Mouse (Mus musculus) large intestine, adult 2 months (tissue): Measurements from ENCODE around the gene Amh. TPM values are rescaled to one million over a fixed set of nuclear protein-coding genes. Genes with fewer than 3 reads are reported as not detected.
"Not testable (repeated sequence)": the region's sequence is repeated elsewhere in the genome, so short reads cannot be mapped to it uniquely, and the experiment has no call there.

Experiments
- DNase-seq: peaks from one replicate; pipeline ENCODE4 v3.0.0-alpha.2; 2012; ENCODE audit warnings: low read depth, low spot score
- WGBS: fragments of 180-500 bp; shearing (Covaris S2); methylation state at CpG from one replicate; pipeline ENCODE4 v1.1.7; 2018; 5-methylcytosine and 5-hydroxymethylcytosine counted together
- polyA plus RNA-seq: library from polyadenylated mRNA; depleted of rRNA; stranded (reverse); fragments of >200 nt; gene quantifications from 2 replicates; pipeline ENCODE4 v1.2.3, GENCODE M21; 2012

Gene Amh
- polyA plus RNA-seq, 1 experiment = 0.63 TPM

- DNase-seq = no peak
- WGBS = 93% methylated on average over 5 of the region's 5 CpGs
Observed at GRCm38 (mm10) chr10:80805322-80805721, 279 bp downstream of the Amh start.

- DNase-seq = no peak
- 14% methylated on average over 3 of the region's 3 CpGs for WGBS
Observed at GRCm38 (mm10) chr10:80805925-80806324, 882 bp downstream of the Amh start.

GRCm38 (mm10) chr10:80806341-80807056 is 1.5 kb downstream of the Amh start:
- WGBS = 65% methylated on average over 34 of the region's 34 CpGs
- no peak for DNase-seq

GRCm38 (mm10) chr10:80807057-80807627 is 2.1 kb downstream of the Amh start:
- no peak for DNase-seq
- under 1% methylated on average over 58 of the region's 58 CpGs for WGBS

- DNase-seq = no peak
- 33% methylated on average over 40 of the region's 40 CpGs for WGBS
Observed at GRCm38 (mm10) chr10:80808099-80808984, 3.3 kb downstream of the Amh start.

GRCm38 (mm10) chr10:80808985-80809632 is 4.1 kb downstream of the Amh start:
- no peak for DNase-seq
- WGBS = 19% methylated on average over 18 of the region's 18 CpGs

GRCm38 (mm10) chr10:80810084-80810483 is 5.0 kb downstream of the Amh start:
- 15% methylated on average over 20 of the region's 20 CpGs for WGBS
- no peak for DNase-seq

- WGBS = 32% methylated on average over 5 of the region's 5 CpGs
- DNase-seq = no peak
Observed at GRCm38 (mm10) chr10:80812391-80813041, 7.5 kb downstream of the Amh start.

- no peak for DNase-seq
- WGBS = 83% methylated on average over 4 of the region's 4 CpGs
Observed at GRCm38 (mm10) chr10:80813366-80813765, 8.3 kb downstream of the Amh start, which contains the start of gene Jsrp1. Gene Jsrp1 (minus strand): TSS chr10:80813498.

GRCm38 (mm10) chr10:80814800-80815199 is 9.8 kb downstream of the Amh start:
- DNase-seq = no peak
- WGBS = 57% methylated on average over 7 of the region's 7 CpGs

GRCm38 (mm10) chr10:80816303-80816702 is 11.3 kb downstream of the Amh start:
- not testable (repeated sequence) for DNase-seq
- 70% methylated on average over 3 of the region's 3 CpGs for WGBS

- WGBS = 28% methylated on average over 2 of the region's 2 CpGs
- DNase-seq = no peak
Observed at GRCm38 (mm10) chr10:80817164-80817563, 12.1 kb downstream of the Amh start.

- WGBS = 80% methylated on average over 7 of the region's 7 CpGs
- DNase-seq = not testable (repeated sequence)
Observed at GRCm38 (mm10) chr10:80817955-80818354, 12.9 kb downstream of the Amh start.

- WGBS = 45% methylated on average over 6 of the region's 6 CpGs
- no peak for DNase-seq
Observed at GRCm38 (mm10) chr10:80818599-80819281, 13.7 kb downstream of the Amh start.

GRCm38 (mm10) chr10:80819406-80819805 is 14.4 kb downstream of the Amh start:
- DNase-seq = no peak
- 15% methylated on average over 3 of the region's 3 CpGs for WGBS

GRCm38 (mm10) chr10:80821991-80822390 is 16.9 kb downstream of the Amh start:
- WGBS = 42% methylated on average over 2 of the region's 2 CpGs
- DNase-seq = no peak

GRCm38 (mm10) chr10:80822528-80822927 is 17.5 kb downstream of the Amh start:
- no peak for DNase-seq
- 88% methylated on average over 5 of the region's 5 CpGs for WGBS

GRCm38 (mm10) chr10:80823316-80823715 is 18.3 kb downstream of the Amh start:
- no peak for DNase-seq
- WGBS = 97% methylated on average over 1 of the region's 1 CpGs
